Mouse (Mus musculus) gastrocnemius, adult 2 months (tissue): Measurements from ENCODE around the gene Gm13278. TPM values are rescaled to one million over a fixed set of nuclear protein-coding genes. Genes with fewer than 3 reads are reported as not detected.
A peak's percentile ranks its signal among the peaks of the same experiment; 100 is the strongest.
"Not testable (repeated sequence)": the region's sequence is repeated elsewhere in the genome, so short reads cannot be mapped to it uniquely, and the experiment has no call there.

ENCODE experiments used
- DNase-seq: peaks from one replicate; pipeline ENCODE4 v3.0.0; 2022
- H3K27ac ChIP-seq: fragments of 200-600 bp; 2 replicates; pipeline ENCODE4 v1.8.1; 2022; ENCODE audit warnings: mild to moderate bottlenecking
- H3K4me3 ChIP-seq: fragments of 200-600 bp; 2 replicates; pipeline ENCODE4 v1.8.1; 2022; ENCODE audit warnings: mild to moderate bottlenecking, moderate library complexity
- CTCF ChIP-seq: fragments of 200-600 bp; IDR thresholded peaks from 2 replicates; pipeline ENCODE4 v1.8.1; 2022; ENCODE audit warnings: antibody characterized with exemption, mild to moderate bottlenecking, moderate library complexity
- intact Hi-C: fragments of 180-260 bp; cut with DNase I; formaldehyde crosslinking; loops from one replicate; pipeline ENCODE4 v1.15.1; 2025
- total RNA-seq, 2 experiments: library from RNA; stranded (reverse); gene quantifications; 2 replicates each; pipeline ENCODE4 v1.2.3; 2021

Gene Gm13278
- total RNA-seq, 2 experiments from 2014 or later = not detected

DNA sequence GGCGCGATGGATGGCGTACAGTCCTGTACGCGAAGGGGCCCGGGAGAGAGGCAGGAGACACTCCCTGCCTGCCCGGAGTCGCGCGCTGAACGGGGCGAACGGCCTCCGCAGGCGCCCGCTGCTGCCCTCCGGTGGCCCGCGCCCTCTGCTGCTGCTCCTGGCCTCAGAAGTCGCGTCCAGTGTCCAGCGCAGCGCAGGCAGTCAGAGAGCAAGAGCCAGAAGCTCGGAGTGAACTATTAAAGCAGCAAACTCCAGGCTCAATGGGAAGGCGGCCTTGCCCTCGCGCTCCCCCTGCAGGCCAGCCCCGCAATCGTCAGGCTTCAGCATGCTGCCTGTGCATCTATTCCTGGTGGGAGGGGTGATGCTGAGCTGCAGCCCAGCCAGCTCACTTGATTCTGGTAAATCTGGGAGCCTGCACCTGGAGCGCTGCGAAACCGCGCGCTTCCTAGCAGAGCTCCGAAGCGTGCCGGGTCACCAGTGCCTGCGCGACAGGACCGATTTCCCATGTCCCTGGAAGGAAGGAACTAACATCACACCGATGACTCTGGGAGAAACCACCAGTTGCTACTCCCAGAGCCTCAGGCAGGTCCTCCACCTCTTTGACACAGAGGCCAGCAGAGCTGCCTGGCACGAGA, 27.8 kb upstream of the Gm13278 start:
- Histone ChIP-seq H3K27ac (peak overlapping the region; percentile 65), H3K4me3 (peak overlapping the region; percentile 59)
- intact Hi-C loops = not testable (repeated sequence)
- TF ChIP-seq CTCF = peak; percentile 61
- DNase-seq = peak; percentile 74

DNA sequence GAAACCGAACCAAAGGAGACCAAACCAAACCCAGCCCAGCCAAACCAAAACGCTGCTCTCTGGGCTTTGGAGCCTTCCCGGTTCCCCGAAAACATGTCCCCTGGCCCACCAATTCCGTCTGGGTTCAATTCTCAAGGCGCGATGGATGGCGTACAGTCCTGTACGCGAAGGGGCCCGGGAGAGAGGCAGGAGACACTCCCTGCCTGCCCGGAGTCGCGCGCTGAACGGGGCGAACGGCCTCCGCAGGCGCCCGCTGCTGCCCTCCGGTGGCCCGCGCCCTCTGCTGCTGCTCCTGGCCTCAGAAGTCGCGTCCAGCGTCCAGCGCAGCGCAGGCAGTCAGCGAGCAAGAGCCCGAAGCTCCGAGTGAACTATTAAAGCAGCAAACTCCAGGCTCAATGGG, 17.8 kb upstream of the Gm13278 start, which contains the start of gene Gm13290:
Gene Gm13290 (plus strand): TSS at position 301 of the 400 bp plus-strand sequence.
- H3K27ac ChIP-seq, H3K4me3 ChIP-seq, DNase-seq, intact Hi-C loops: not testable (repeated sequence)

DNA sequence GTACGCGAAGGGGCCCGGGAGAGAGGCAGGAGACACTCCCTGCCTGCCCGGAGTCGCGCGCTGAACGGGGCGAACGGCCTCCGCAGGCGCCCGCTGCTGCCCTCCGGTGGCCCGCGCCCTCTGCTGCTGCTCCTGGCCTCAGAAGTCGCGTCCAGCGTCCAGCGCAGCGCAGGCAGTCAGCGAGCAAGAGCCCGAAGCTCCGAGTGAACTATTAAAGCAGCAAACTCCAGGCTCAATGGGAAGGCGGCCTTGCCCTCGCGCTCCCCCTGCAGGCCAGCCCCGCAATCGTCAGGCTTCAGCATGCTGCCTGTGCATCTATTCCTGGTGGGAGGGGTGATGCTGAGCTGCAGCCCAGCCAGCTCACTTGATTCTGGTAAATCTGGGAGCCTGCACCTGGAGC, 14.7 kb upstream of the Gm13278 start, which contains the start of gene Gm13289:
Gene Gm13289 (plus strand): TSS at position 301 of the 400 bp plus-strand sequence.
- DNase-seq, H3K4me3 ChIP-seq, H3K27ac ChIP-seq, intact Hi-C loops: not testable (repeated sequence)

- H3K4me3 ChIP-seq, intact Hi-C loops, DNase-seq, H3K27ac ChIP-seq: not testable (repeated sequence)
Observed at GRCm38 (mm10) chr4:88779550-88779949, 11.8 kb upstream of the Gm13278 start, which contains the start of gene Gm13272. Gene Gm13272, plus strand, starts transcription at chr4:88779850.

- DNase-seq, intact Hi-C loops, H3K27ac ChIP-seq, H3K4me3 ChIP-seq: not testable (repeated sequence)
Observed at GRCm38 (mm10) chr4:88780320-88780719, 11.0 kb upstream of the Gm13278 start.

- H3K4me3 ChIP-seq = peak within 1 kb of the TSS; percentile 57
- peak within 1 kb of the TSS; percentile 61; the same call in 1 of the 2 replicates for H3K27ac ChIP-seq
- intact Hi-C loops, DNase-seq: not testable (repeated sequence)
Observed at GRCm38 (mm10) chr4:88781831-88782230, 9.5 kb upstream of the Gm13278 start, which contains the start of gene Ifnz. Gene Ifnz, plus strand, starts transcription at chr4:88782131.

GRCm38 (mm10) chr4:88782335-88782734, 9.0 kb upstream of the Gm13278 start:
- peak; percentile 28 for DNase-seq
- peak; percentile 13; the same call in 1 of the 2 replicates for TF ChIP-seq CTCF
- peak overlapping the region; percentile 57 for H3K4me3 ChIP-seq
- intact Hi-C loops = not testable (repeated sequence)
- H3K27ac ChIP-seq = peak overlapping the region; percentile 61; the same call in 1 of the 2 replicates

- H3K27ac ChIP-seq, intact Hi-C loops, DNase-seq, H3K4me3 ChIP-seq: not testable (repeated sequence)
Observed at GRCm38 (mm10) chr4:88785409-88785808, 5.9 kb upstream of the Gm13278 start, which contains the start of gene Gm13276. Gene Gm13276, plus strand, starts transcription at chr4:88785709.

- TF ChIP-seq CTCF = peak; percentile 51
- H3K27ac ChIP-seq, intact Hi-C loops, H3K4me3 ChIP-seq: not testable (repeated sequence)
- DNase-seq = peak; percentile 72
Observed at GRCm38 (mm10) chr4:88788402-88788801, 2.9 kb upstream of the Gm13278 start, which contains the start of gene Gm13277. Gene Gm13277, plus strand, starts transcription at chr4:88788632.

DNA sequence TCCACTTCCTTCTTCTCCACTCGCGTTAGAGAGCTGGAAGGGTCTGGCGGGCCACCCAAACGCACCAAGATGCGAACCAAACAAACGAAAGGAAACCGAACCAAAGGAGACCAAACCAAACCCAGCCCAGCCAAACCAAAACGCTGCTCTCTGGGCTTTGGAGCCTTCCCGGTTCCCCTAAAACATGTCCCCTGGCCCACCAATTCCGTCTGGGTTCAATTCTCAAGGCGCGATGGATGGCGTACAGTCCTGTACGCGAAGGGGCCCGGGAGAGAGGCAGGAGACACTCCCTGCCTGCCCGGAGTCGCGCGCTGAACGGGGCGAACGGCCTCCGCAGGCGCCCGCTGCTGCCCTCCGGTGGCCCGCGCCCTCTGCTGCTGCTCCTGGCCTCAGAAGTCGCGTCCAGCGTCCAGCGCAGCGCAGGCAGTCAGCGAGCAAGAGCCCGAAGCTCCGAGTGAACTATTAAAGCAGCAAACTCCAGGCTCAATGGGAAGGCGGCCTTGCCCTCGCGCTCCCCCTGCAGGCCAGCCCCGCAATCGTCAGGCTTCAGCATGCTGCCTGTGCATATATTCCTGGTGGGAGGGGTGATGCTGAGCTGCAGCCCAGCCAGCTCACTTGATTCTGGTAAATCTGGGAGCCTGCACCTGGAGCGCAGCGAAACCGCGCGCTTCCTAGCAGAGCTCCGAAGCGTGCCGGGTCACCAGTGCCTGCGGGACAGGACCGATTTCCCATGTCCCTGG, 2.8 kb downstream of the Gm13278 start, which contains the start of gene Gm13275:
Gene Gm13275 (plus strand): TSS at position 552 of the 740 bp plus-strand sequence.
- intact Hi-C loops = not testable (repeated sequence)
- Histone ChIP-seq H3K4me3 (peak within 1 kb of the TSS; percentile 31), H3K27ac (peak within 1 kb of the TSS; percentile 57)
- TF ChIP-seq CTCF = peak; percentile 36
- DNase-seq = peak; percentile 51

GRCm38 (mm10) chr4:88797097-88797496, 5.7 kb downstream of the Gm13278 start, which contains the start of gene Gm13279:
Gene Gm13279, plus strand, starts transcription at chr4:88797397.
- H3K4me3 ChIP-seq, DNase-seq, intact Hi-C loops: not testable (repeated sequence)

DNA sequence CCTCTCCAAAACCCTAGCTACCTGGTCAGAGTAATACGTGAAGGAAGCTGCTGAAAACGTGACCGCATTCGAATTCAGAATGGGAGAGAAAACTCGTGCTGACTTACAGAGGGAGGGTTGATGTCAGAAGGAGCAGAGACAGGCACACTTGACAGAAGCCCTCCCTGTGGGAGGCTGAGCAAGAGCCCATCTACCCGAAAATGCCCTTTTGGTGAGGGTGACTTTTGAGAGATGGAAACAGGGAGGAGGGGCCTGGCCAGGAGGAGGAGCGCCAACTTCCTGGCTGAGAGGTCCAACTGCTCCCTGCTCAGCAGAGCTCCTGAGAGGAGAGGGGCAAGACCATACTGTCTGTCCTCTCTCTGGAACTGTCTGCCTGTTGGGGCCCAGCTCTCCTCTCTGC, 8.0 kb downstream of the Gm13278 start, which contains the start of gene Gm13285:
Gene Gm13285 (plus strand): TSS at position 301 of the 400 bp plus-strand sequence.
- intact Hi-C loops, H3K4me3 ChIP-seq, H3K27ac ChIP-seq, DNase-seq: not testable (repeated sequence)

More at GRCm38 (mm10) chr4:88797097-88797496, 5.7 kb downstream of the Gm13278 start, which contains the start of gene Gm13279:
- not testable (repeated sequence) for H3K27ac ChIP-seq

- DNase-seq, intact Hi-C loops, H3K27ac ChIP-seq, H3K4me3 ChIP-seq: not testable (repeated sequence)
Observed at GRCm38 (mm10) chr4:88802954-88803353, 11.6 kb downstream of the Gm13278 start, which contains the start of gene Gm13287. Gene Gm13287, plus strand, starts transcription at chr4:88803254.

DNA sequence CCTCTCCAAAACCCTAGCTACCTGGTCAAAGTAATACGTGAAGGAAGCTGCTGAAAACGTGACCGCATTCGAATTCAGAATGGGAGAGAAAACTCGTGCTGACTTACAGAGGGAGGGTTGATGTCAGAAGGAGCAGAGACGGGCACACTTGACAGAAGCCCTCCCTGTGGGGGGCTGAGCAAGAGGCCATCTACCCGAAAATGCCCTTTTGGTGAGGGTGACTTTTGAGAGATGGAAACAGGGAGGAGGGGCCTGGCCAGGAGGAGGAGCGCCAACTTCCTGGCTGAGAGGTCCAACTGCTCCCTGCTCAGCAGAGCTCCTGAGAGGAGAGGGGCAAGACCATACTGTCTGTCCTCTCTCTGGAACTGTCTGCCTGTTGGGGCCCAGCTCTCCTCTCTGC, 13.9 kb downstream of the Gm13278 start, which contains the start of gene Gm13288:
Gene Gm13288 (plus strand): TSS at position 301 of the 400 bp plus-strand sequence.
- intact Hi-C loops, DNase-seq: not testable (repeated sequence)
- 0 out of 2 replicates have a peak within 1 kb of the TSS, but pooled peaks have one; percentile 46 for H3K4me3 ChIP-seq

More for the DNA sequence above, 13.9 kb downstream of the Gm13278 start, which contains the start of gene Gm13288:
- not testable (repeated sequence) for H3K27ac ChIP-seq
